Mouse (Mus musculus) lung, embryonic 14.5 days (tissue): ENCODE results near the gene Sirpa. TPM values are rescaled to one million over a fixed set of nuclear protein-coding genes. Genes with fewer than 3 reads are reported as not detected.

Experiments used
- ATAC-seq: fragments of 200-750 bp; cut with Nextera tagmentation; 2 replicates; pipeline ENCODE4 v1.8.0; 2017; ENCODE audit warnings: mild to moderate bottlenecking, moderate TSS enrichment, moderate library complexity; ENCODE audit not compliant: insufficient read depth
- DNase-seq: peaks from one replicate; pipeline ENCODE4 v3.0.0-alpha.2; 2015
- H3K27ac ChIP-seq: fragments of 300-500 bp; sonication (generic); 2 replicates; pipeline ENCODE4 v1.5.1; 2014; ENCODE audit warnings: low read depth, mild to moderate bottlenecking, moderate library complexity
- H3K27me3 ChIP-seq: fragments of 300-500 bp; sonication (generic); 2 replicates; pipeline ENCODE4 v1.6.1; 2014; ENCODE audit warnings: low read length, control low read depth; ENCODE audit not compliant: insufficient read depth
- H3K36me3 ChIP-seq: fragments of 300-500 bp; sonication (generic); 2 replicates; pipeline ENCODE4 v1.6.1; 2014; ENCODE audit warnings: control low read depth; ENCODE audit not compliant: insufficient read depth
- H3K4me1 ChIP-seq: fragments of 300-500 bp; sonication (generic); 2 replicates; pipeline ENCODE4 v1.6.1; 2014; ENCODE audit warnings: antibody characterized with exemption, control low read depth; ENCODE audit not compliant: insufficient read depth
- H3K4me2 ChIP-seq: fragments of 300-500 bp; sonication (generic); 2 replicates; pipeline ENCODE4 v1.6.1; 2014; ENCODE audit warnings: mild to moderate bottlenecking
- H3K4me3 ChIP-seq: fragments of 300-500 bp; sonication (generic); 2 replicates; pipeline ENCODE4 v1.5.1; 2014; ENCODE audit warnings: low read depth, low read length
- H3K9ac ChIP-seq: fragments of 300-500 bp; sonication (generic); 2 replicates; pipeline ENCODE4 v1.6.1; 2014
- H3K9me3 ChIP-seq: fragments of 300-500 bp; sonication (generic); 2 replicates; pipeline ENCODE4 v1.6.1; 2016; ENCODE audit warnings: low read depth, low read length, control low read depth
- CTCF ChIP-seq: IDR thresholded peaks from 2 replicates; pipeline ENCODE4 v1.5.1; 2016; ENCODE audit warnings: antibody characterized with exemption, low read depth
- WGBS: fragments of 180-500 bp; shearing (Covaris S2); extraction: QIAGEN DNeasy Blood & Tissue Kit; methylation state at CpG from one replicate; pipeline ENCODE4 v1.1.7; 2014; 5-methylcytosine and 5-hydroxymethylcytosine counted together
- polyA plus RNA-seq: library from polyadenylated mRNA; unstranded; fragments of >200 nt; fragmentation: Nextera tagmentation; extraction: Ambion mirVana; gene quantifications from 2 replicates; pipeline ENCODE4 v1.2.1, GENCODE M21; 2014

Gene Sirpa
- polyA plus RNA-seq, 1 experiment from 2014 or later: 26.5 TPM

- TF ChIP-seq CTCF: no peak
- Histone ChIP-seq H3K4me1 (no peaks in the 10 kb centered on the region), H3K9me3 (no peaks in the 10 kb centered on the region), H3K9ac (no peak overlapping the region), H3K27me3 (no peaks in the 10 kb centered on the region), H3K36me3 (peaks cover 7% of the 10 kb centered on the region; the same call in 1 of the 2 replicates), H3K4me2 (no peak overlapping the region), H3K4me3 (no peak overlapping the region), H3K27ac (no peak overlapping the region)
- ATAC-seq (no peak), DNase-seq (no peak)
- 95% methylated on average over 2 of the region's 2 CpGs for WGBS
Observed at GRCm38 (mm10) chr2:129606899-129607298, 14.3 kb downstream of the Sirpa start.

- no peaks in the 10 kb centered on the region; the same call in 1 of the 2 replicates for H3K9me3 ChIP-seq
- H3K27ac ChIP-seq: no peak overlapping the region
- H3K36me3 ChIP-seq: peaks cover 15% of the 10 kb centered on the region; the same call in 1 of the 2 replicates
- no peak overlapping the region for H3K4me2 ChIP-seq
- no peaks in the 10 kb centered on the region for H3K4me1 ChIP-seq
- H3K9ac ChIP-seq: no peak overlapping the region
- DNase-seq (peak; percentile 80), ATAC-seq (peak; percentile 71; the same call in 1 of the 2 replicates)
- H3K4me3 ChIP-seq: no peak overlapping the region
- H3K27me3 ChIP-seq: no peaks in the 10 kb centered on the region
- 48% methylated on average over 6 of the region's 6 CpGs for WGBS
- TF ChIP-seq CTCF: no peak
Observed at GRCm38 (mm10) chr2:129613971-129614370, 21.3 kb downstream of the Sirpa start.

DNA sequence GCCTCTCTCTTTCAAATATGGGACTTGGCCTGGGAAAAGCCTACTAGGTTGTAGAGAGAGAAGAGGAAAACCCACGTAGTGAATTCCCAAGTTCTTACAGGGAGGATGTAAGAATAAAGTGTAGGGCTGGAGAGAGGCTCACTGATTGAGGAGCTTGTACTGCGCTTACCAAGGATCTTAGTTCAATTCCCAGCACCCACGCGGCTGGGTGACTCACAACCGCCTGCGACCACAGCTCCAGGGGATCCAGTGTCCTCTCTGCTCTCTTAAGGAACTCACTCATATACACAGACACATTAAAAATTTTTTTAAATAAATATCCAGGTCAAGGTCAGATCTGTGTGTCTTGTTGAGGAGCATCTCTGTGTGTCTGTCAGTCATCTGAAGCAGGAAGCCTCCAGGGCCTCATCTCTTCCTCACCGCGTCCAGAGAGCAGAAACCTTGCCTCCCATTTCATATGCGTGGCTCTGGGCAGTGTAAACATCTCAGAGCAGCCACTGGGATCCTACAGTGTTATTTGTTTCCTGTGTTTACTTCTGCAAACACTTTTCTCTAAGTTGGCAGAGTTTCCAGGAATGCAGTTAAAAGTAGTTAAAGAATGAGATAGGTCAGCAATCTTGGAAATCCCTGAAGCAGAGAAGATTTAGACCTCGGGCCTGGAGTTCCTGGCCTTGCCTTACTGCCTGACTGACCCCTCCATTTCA lies 22.0 kb downstream of the Sirpa start:
- H3K27ac ChIP-seq: no peak overlapping the region
- H3K4me1 ChIP-seq: no peaks in the 10 kb centered on the region
- no peak overlapping the region for H3K4me2 ChIP-seq
- H3K9ac ChIP-seq: no peak overlapping the region
- no peak overlapping the region for H3K4me3 ChIP-seq
- DNase-seq (peak; percentile 62), ATAC-seq (peak; percentile 48; the same call in 1 of the 2 replicates)
- H3K36me3 ChIP-seq: peaks cover 16% of the 10 kb centered on the region; the same call in 1 of the 2 replicates
- WGBS: 77% methylated on average over 10 of the region's 10 CpGs
- no peaks in the 10 kb centered on the region; the same call in 1 of the 2 replicates for H3K9me3 ChIP-seq
- H3K27me3 ChIP-seq: no peaks in the 10 kb centered on the region
- TF ChIP-seq CTCF: no peak

DNA sequence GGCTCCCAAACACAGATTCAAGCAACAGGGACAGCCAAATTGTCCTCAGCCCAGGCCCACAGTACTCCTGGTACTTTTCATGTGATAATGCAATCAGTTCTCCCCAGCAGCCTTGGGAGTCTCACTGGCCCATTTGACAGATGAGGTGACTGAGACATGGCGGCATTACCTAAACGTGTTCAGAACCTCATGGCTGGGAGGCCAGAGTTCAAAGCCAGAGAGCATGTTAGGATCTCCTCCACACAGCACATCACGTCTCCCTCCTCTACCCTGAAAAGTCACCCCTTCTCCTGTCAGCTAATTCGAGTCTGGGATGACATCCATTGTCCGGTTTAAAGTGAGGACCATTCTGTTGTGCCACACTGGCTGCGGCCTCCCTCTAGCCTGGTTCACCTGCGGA lies 27.5 kb downstream of the Sirpa start:
- ATAC-seq (no peak), DNase-seq (no peak)
- Histone ChIP-seq H3K36me3 (peaks cover 16% of the 10 kb centered on the region; the same call in 1 of the 2 replicates), H3K4me1 (no peaks in the 10 kb centered on the region), H3K9me3 (no peaks in the 10 kb centered on the region; the same call in 1 of the 2 replicates), H3K9ac (no peak overlapping the region), H3K27me3 (no peaks in the 10 kb centered on the region), H3K27ac (no peak overlapping the region), H3K4me3 (no peak overlapping the region), H3K4me2 (no peak overlapping the region)
- TF ChIP-seq CTCF: no peak
- 66% methylated on average over 7 of the region's 7 CpGs for WGBS

GRCm38 (mm10) chr2:129620881-129621280 lies 28.2 kb downstream of the Sirpa start:
- H3K36me3 ChIP-seq: peaks cover 11% of the 10 kb centered on the region; the same call in 1 of the 2 replicates
- no peak overlapping the region for H3K9ac ChIP-seq
- no peak for TF ChIP-seq CTCF
- no peaks in the 10 kb centered on the region for H3K27me3 ChIP-seq
- no peaks in the 10 kb centered on the region for H3K4me1 ChIP-seq
- ATAC-seq (no peak), DNase-seq (no peak)
- WGBS: 86% methylated on average over 5 of the region's 5 CpGs
- no peak overlapping the region for H3K4me3 ChIP-seq
- H3K9me3 ChIP-seq: no peaks in the 10 kb centered on the region; the same call in 1 of the 2 replicates
- H3K4me2 ChIP-seq: no peak overlapping the region
- H3K27ac ChIP-seq: no peak overlapping the region

DNA sequence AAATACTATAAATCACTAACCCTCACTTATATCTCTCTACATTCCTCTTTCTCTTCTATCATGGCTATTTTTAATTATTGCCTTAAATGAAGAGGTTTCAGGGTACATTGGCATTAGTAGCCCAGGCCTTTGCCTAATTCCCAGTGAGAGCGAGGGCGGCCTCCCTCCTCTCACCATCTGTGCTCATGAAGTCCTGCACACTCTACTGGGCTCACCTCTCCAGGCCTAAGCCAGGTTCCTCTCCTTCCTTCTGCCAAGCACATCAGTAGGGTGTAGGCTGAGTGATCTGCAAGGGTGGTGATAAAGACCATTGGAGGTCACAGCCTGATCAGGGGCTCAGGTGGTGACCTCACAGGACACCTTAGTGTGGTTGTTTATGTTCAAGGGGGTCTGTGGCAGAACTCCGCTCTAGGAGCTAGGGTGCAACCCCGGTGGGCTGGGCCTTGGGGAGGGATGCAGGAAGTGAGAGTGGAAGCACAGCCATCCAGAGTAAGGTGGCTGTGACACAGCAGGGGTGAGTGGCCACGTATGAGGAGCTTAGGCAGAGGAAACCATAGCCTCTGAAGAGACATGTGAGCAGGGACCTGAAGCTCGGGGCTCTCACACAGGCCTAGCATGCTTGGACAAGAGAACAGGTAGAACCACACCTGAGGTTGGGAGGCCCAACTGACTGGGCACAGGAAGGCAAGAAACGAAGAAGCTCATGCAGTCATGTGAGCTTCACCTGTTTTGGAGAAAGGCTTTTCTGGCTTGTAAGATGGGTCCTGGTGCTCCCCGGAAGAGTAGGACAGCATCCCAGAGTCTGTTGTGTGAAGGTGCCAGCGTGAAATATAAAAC lies 29.2 kb downstream of the Sirpa start:
- no peaks in the 10 kb centered on the region for H3K9me3 ChIP-seq
- 83% methylated on average over 9 of the region's 9 CpGs for WGBS

GRCm38 (mm10) chr2:129622918-129623317 lies 30.3 kb downstream of the Sirpa start:
- H3K4me3 ChIP-seq: no peak overlapping the region
- no peak for DNase-seq
- no peak overlapping the region for H3K27ac ChIP-seq
- ATAC-seq: no peak
- 86% methylated on average over 5 of the region's 5 CpGs for WGBS
- H3K9ac ChIP-seq: no peak overlapping the region
- H3K36me3 ChIP-seq: 0 out of 2 replicates have a peak, but pooled peaks cover 8% of the 10 kb centered on the region
- H3K9me3 ChIP-seq: no peaks in the 10 kb centered on the region
- TF ChIP-seq CTCF: no peak
- no peaks in the 10 kb centered on the region for H3K27me3 ChIP-seq
- H3K4me1 ChIP-seq: no peaks in the 10 kb centered on the region
- no peak overlapping the region for H3K4me2 ChIP-seq

More for the DNA sequence above, 29.2 kb downstream of the Sirpa start:
- no peak overlapping the region for H3K27ac ChIP-seq
- no peaks in the 10 kb centered on the region for H3K4me1 ChIP-seq
- H3K9ac ChIP-seq: no peak overlapping the region
- no peaks in the 10 kb centered on the region for H3K27me3 ChIP-seq
- H3K36me3 ChIP-seq: 0 out of 2 replicates have a peak, but pooled peaks cover 8% of the 10 kb centered on the region
- DNase-seq (no peak), ATAC-seq (no peak)
- no peak overlapping the region for H3K4me2 ChIP-seq
- TF ChIP-seq CTCF: no peak
- H3K4me3 ChIP-seq: no peak overlapping the region
